Mouse (Mus musculus) hematopoietic multipotent progenitor cell, adult 10-12 weeks (in vitro differentiated cells): Measurements from ENCODE around the gene Trpc2. TPM values are rescaled to one million over a fixed set of nuclear protein-coding genes. Genes with fewer than 3 reads are reported as not detected.

Experiments used
- polyA plus RNA-seq: library from polyadenylated mRNA; stranded (reverse); fragments of >175 nt; gene quantifications from 2 replicates; pipeline ENCODE4 v1.2.3, GENCODE M21; 2012; ENCODE audit warnings: low replicate concordance

The Trpc2 gene
- 1.4 and 2.6 TPM in 2 replicates for polyA plus RNA-seq

DNA sequence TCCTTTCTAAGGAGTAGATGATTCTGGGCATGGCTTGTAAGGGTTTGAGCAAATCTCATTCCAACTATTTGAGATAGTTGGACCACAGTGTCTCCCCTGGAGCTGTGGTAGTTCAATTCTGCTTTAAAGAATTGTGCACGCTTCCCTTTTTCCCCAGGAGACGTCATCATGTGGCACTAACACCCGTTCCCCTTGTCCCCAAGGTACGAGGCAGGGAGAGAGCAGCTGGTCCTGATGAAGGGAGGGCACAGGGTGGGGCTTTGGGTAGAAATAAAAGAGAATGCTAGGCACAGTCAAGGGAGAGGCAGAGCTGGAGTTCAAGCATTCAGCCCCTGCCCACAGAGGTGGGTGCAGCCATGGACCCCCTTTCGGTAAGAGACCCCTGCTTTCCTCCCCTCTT lies at the start of gene Trpc2:
TSS of gene Trpc2 (plus strand) at position 301 of the 400 bp plus-strand sequence.

DNA sequence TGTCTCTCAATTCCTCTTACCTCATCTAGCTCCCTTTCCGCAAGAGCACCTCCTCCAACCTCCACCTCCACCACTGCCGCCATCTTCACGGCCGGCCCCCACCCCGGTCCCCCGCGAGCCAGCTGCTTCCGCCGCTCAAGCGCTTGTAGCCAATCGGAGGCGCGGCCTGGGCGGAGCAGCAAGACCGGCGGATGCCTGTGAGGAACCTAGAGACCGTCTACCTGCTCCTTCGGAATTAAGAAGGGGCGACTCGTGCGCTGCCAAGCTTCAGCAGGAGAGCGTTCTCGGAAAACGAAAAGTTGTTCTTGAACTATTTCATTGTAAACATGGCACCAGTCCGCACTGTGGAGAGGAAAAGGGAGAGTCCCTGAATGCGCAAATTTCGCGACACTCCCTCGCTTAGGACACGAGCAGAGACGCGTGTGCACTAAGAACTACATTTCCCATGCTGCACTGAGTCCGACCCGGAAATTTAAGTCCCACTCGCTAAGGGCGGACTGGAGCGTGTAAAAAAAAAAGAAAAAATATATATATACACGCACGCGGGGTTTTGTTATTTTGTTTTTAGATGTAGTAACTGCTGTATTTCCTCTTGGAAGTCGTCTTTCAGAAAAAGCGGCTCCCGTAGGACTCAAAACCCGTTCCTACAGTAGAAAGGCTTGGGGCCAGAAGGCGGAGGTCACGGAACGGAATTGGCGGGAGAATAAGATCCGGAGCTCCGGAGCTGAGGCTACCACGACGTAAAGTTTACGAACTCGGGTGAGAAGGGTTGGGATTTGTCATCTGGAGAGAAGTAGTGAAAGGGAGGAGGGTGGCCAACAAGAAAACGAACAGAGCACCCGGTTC lies 17.6 kb upstream of the Trpc2 start, which contains the start of the genes Rnf121, Xndc1 and Xntrpc:
TSS of gene Rnf121 (minus strand) at position 424 of the 846 bp plus-strand sequence.
TSS of gene Xndc1 (plus strand) at position 466 of the 846 bp plus-strand sequence.
TSS of gene Xntrpc (plus strand) at position 668 of the 846 bp plus-strand sequence.

DNA sequence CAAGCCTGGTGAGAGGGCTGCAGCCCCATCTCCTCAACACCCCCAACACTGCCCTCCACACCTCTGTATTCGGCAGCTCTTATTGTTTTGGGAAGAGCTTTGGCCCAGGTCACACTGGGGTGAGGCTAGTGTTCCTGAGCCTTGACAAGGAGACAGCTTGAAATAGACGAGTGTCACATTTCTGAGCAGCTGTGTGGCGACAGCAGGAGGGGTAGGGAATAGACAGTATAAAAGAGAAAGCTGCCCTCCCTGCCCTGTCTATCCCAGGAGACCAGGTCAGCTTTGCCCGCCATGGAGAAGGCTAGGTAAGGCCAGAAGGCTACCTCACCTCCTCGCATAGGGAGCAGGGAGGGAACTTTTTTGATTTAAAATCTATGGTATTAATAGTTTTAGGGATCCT lies 18.6 kb downstream of the Trpc2 start, which contains the start of gene Art1:
TSS of gene Art1 (plus strand) at position 257 of the 400 bp plus-strand sequence.

DNA sequence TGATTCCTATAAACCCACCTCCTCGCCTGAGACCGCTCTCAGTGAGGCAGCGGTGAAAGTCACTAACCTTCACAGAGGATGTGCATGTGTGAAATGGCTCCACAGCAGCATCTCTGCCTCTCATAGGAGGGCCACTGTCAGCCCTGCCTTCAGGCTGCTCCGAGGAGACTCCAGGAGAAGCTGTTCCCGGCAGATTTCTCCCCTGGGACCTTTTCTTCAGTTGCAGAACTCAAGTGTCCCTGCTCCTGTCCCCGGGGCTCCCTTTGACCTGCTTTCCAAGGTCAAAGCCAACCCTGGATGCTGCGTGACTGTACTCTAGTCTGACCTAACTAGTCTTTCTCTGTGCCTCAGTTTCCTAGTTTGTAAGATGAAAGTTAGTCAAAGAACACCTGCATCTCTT lies 26.3 kb downstream of the Trpc2 start, which contains the start of gene Art5:
TSS of gene Art5 (minus strand) at position 319 of the 400 bp plus-strand sequence.

DNA sequence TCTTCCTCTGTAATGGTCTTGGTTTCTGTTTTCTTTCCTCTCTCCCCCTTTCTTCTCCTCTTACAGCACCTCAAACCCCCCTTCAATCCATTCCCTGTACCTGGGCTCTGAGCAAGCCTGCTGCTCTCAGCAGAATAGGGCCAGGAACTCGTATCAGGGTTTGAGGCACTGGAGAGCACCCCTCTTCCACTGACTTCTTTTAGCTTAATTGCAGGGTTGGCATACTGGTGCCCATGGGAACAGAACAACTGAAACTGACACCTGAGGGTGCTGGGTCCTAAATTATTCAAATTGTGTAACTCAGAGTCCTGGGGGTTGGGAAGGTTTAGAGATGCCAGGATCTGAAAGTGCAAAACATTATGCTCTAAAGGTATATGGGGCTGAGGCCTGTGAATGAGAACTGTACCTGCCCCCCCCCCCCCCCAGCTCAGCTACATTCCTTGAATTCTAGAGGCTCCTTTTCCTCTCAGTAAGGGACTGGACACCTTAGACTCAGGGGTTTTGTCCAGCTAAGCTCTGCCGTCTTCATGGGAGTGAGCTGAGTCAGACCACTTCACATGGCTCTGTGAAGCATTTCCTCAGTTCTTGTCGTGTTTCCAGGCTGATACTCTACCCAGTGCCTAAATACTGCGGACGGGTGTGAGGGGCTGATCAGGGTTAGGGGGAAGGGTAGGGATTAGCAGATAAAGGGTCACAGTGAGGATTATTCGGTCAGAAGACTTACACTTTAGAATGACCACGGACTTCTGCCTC lies 33.8 kb downstream of the Trpc2 start, which contains the start of gene Chrna10:
TSS of gene Chrna10 (minus strand) at position 250 of the 753 bp plus-strand sequence.

Other genes with a start within 250 kb of the Trpc2 start
- 101 and 265 TPM in 2 replicates for gene Inppl1, start 244.9 kb upstream of the Trpc2 start, polyA plus RNA-seq
- not detected in 2 replicates for gene Folr2, start 225.9 kb upstream of the Trpc2 start, polyA plus RNA-seq
- gene Anapc15, start 219.4 kb upstream of the Trpc2 start, polyA plus RNA-seq: 16.4 and 21.1 TPM in 2 replicates
- 0.21 TPM in 1 of 2 replicates, not detected in the other for gene Folr1, start 212.3 kb upstream of the Trpc2 start, polyA plus RNA-seq
- gene Lamtor1, start 177.2 kb upstream of the Trpc2 start, polyA plus RNA-seq: 138 and 155 TPM in 2 replicates
- gene Tomt, start 176.8 kb upstream of the Trpc2 start, polyA plus RNA-seq: 0.03 and 0.04 TPM in 2 replicates
- 0.40 and 0.62 TPM in 2 replicates for gene Lrrc51, start 149.2 kb upstream of the Trpc2 start, polyA plus RNA-seq
- 167 and 193 TPM in 2 replicates for gene Numa1, start 149.0 kb upstream of the Trpc2 start, polyA plus RNA-seq
- 4.6 and 13.5 TPM in 2 replicates for gene Il18bp, start 64.4 kb upstream of the Trpc2 start, polyA plus RNA-seq
- gene Rnf121, start 17.6 kb upstream of the Trpc2 start, polyA plus RNA-seq: 2.1 and 5.2 TPM in 2 replicates
- gene Xndc1, start 17.6 kb upstream of the Trpc2 start, polyA plus RNA-seq: 16.8 and 17.7 TPM in 2 replicates
- gene Xntrpc, start 17.4 kb upstream of the Trpc2 start, polyA plus RNA-seq: 0.36 and 1.0 TPM in 2 replicates
- gene Art1, start 18.6 kb downstream of the Trpc2 start, polyA plus RNA-seq: not detected in 2 replicates
- 0.30 and 0.34 TPM in 2 replicates for gene Art5, start 26.4 kb downstream of the Trpc2 start, polyA plus RNA-seq
- 0.10 TPM in 1 of 2 replicates, not detected in the other for gene Chrna10, start 33.7 kb downstream of the Trpc2 start, polyA plus RNA-seq
- 3.2 and 6.2 TPM in 2 replicates for gene Nup98, start 127.1 kb downstream of the Trpc2 start, polyA plus RNA-seq
- gene Pgap2, start 127.1 kb downstream of the Trpc2 start, polyA plus RNA-seq: 18.8 and 20.8 TPM in 2 replicates
- gene Rhog, start 172.9 kb downstream of the Trpc2 start, polyA plus RNA-seq: 184 and 319 TPM in 2 replicates
- 56.1 and 72.6 TPM in 2 replicates for gene Stim1, start 184.7 kb downstream of the Trpc2 start, polyA plus RNA-seq